Mouse (Mus musculus): Measurements from ENCODE around the gene Flywch2.

DNA sequence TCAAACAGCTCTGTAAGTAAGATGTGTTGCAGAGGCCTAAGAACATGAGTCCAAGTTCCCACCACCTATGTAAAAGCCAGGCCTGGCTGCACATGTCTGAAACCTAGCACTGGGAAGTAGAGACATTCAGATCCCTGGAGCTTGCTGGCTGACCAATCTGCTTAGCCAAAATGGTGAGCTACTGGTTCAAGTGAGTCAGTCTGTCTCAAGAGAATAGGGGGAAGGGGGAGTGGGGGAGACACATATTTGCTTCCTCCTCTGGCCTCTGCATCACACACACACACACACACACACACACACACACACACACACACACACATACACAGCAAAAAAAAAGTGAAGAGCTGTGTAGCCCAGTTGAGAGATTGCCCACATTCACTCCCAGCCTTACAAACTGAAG lies 2.5 kb downstream of the Flywch2 start:
- TF ChIP-seq CTCF (IDR thresholded peaks at IDR 0.05; ENCODE audit: extremely low read depth, insufficient read depth, low read length) (no peak), POLR2A (IDR thresholded peaks at IDR 0.05; ENCODE audit: extremely low read depth, insufficient read depth, low read length) (no peak)

Data from cortical plate, adult 2 months (tissue).